Comparison of ENCODE assay signal across 8 mouse cellular contexts in genomic region chr17:47141843-47142215, GRCm38 (mm10).
A peak's percentile ranks its signal among the peaks of the same experiment; 100 is the strongest.
DNase-seq lines count a peak whose midpoint lies in the region; ATAC-seq and TF ChIP-seq lines count a peak whose summit lies in the region.

No protein-coding gene starts in this region.

- peak overlapping the region; percentile 86 for H3K4me2 ChIP-seq in limb, embryonic 14.5 days (replicated peaks; ENCODE audit: low read depth, low read length, severe bottlenecking)
- peak overlapping the region; percentile 84 for H3K4me2 ChIP-seq in neural tube, embryonic 15.5 days

- WGBS in limb, embryonic 14.5 days, result 0% methylated on average over 12 of the region's 12 CpGs
- under 1% methylated on average over 12 of the region's 12 CpGs for WGBS in neural tube, embryonic 15.5 days

- H3K27ac ChIP-seq in limb, embryonic 14.5 days (replicated peaks; ENCODE audit: low read depth, low read length), result peak overlapping the region; percentile 95
- H3K27ac ChIP-seq in neural tube, embryonic 15.5 days (replicated peaks), result peak overlapping the region; percentile 99

- no peak for TF ChIP-seq POLR2A in limb, embryonic 14.5 days (IDR thresholded peaks at IDR 0.05; ENCODE audit: borderline replicate concordance, extremely low read depth, insufficient read depth, insufficient read length)

- H3K36me3 ChIP-seq in limb, embryonic 14.5 days (ENCODE audit: control insufficient read depth, insufficient read depth, low read length), result peaks cover 4% of the 10 kb centered on the region; the same call in 1 of the 2 replicates
- no peaks in the 10 kb centered on the region for H3K36me3 ChIP-seq in neural tube, embryonic 15.5 days

- peak overlapping the region; percentile 77 for H3K9ac ChIP-seq in limb, embryonic 14.5 days (ENCODE audit: low read depth, low read length, severe bottlenecking)
- H3K9ac ChIP-seq in neural tube, embryonic 15.5 days (replicated peaks), result peak overlapping the region; percentile 92

- peaks cover 29% of the 10 kb centered on the region for H3K4me1 ChIP-seq in limb, embryonic 14.5 days (ENCODE audit: control insufficient read depth, insufficient read depth, low read length)
- peaks cover 55% of the 10 kb centered on the region for H3K4me1 ChIP-seq in neural tube, embryonic 15.5 days

- no peak for ATAC-seq in limb, embryonic 14.5 days (ENCODE audit: low FRiP score, low read depth)
- ATAC-seq in neural tube, embryonic 15.5 days (ENCODE audit: low FRiP score), result no peak
- ATAC-seq in megakaryocyte-erythroid progenitor cell, adult 5-6 weeks (replicated peaks; ENCODE audit: low FRiP score, low TSS enrichment, poor library complexity, severe bottlenecking), result no peak

- peak overlapping the region; percentile 63 for H3K4me3 ChIP-seq in limb, embryonic 14.5 days (replicated peaks; ENCODE audit: low read length)
- H3K4me3 ChIP-seq in neural tube, embryonic 15.5 days (replicated peaks), result peak overlapping the region; percentile 57

- no peaks in the 10 kb centered on the region for H3K9me3 ChIP-seq in limb, embryonic 14.5 days (ENCODE audit: control insufficient read depth, low read length)
- H3K9me3 ChIP-seq in neural tube, embryonic 15.5 days (replicated peaks), result no peaks in the 10 kb centered on the region

- no peaks in the 10 kb centered on the region for H3K27me3 ChIP-seq in limb, embryonic 14.5 days (ENCODE audit: control insufficient read depth, insufficient read depth, low read length)
- no peaks in the 10 kb centered on the region for H3K27me3 ChIP-seq in neural tube, embryonic 15.5 days (replicated peaks)

- intact Hi-C loops in heart, postnatal 14 days (cut with DNase I), result loop anchor here (2.0 to 5.0 kb wide), 3 partner anchors 37 to 190 kb away; no protein-coding TSS in a partner anchor

- DNase-seq in adrenal gland, adult 2 months, result peak; percentile 67
- DNase-seq in adrenal gland, postnatal 4 days (ENCODE audit: low spot score in 2 of 2), result no peak
- peak; percentile 28 to 35 for DNase-seq in thymus, adult 18-20 months
- no peak for DNase-seq in thymus, postnatal 0 days (ENCODE audit: low spot score)
- peak; percentile 21 to 23 for DNase-seq in heart, postnatal 14 days
- DNase-seq in limb, embryonic 14.5 days (ENCODE audit: low spot score), result peak; percentile 11

Comparison
In these comparisons a context has a peak if more than half of its experiments do, and no peak if none do; other contexts are left out.
1. DNase-seq: peak in adrenal gland, adult 2 months (single experiment), thymus, adult 18-20 months (2 of 2), heart, postnatal 14 days (2 of 2) and limb, embryonic 14.5 days (single experiment); none in adrenal gland, postnatal 4 days (0 of 2) and thymus, postnatal 0 days (single experiment).